Mouse (Mus musculus) splenic B cell, adult 2 months (primary cell): ENCODE results near the gene Hoxb7.

ENCODE experiments used
- DNase-seq: peaks from one replicate; pipeline ENCODE4 v3.0.0-alpha.2; 2011; ENCODE audit warnings: low read depth, low spot score
- H3K27me3 ChIP-seq: 2 replicates; pipeline ENCODE4 v1.6.1; 2012; ENCODE audit warnings: mild to moderate bottlenecking, low read length, moderate library complexity, mixed read lengths; ENCODE audit not compliant: control insufficient read depth, poor library complexity, insufficient read depth, severe bottlenecking
- H3K36me3 ChIP-seq: 2 replicates; pipeline ENCODE4 v1.6.1; 2012; ENCODE audit warnings: mild to moderate bottlenecking, low read length, moderate library complexity, mixed read lengths; ENCODE audit not compliant: control insufficient read depth, poor library complexity, insufficient read depth, severe bottlenecking

Hoxb7 gene

GRCm38 (mm10) chr11:96285771-96286738 lies at the start of gene Hoxb7:
Hoxb7 (plus strand) TSS chr11:96286623.
- Histone ChIP-seq H3K27me3 (peaks cover 6% of the 10 kb centered on the region), H3K36me3 (no peaks in the 10 kb centered on the region)
- DNase-seq: no peak

GRCm38 (mm10) chr11:96240211-96240610 lies 46.2 kb upstream of the Hoxb7 start:
- peak; percentile 51 for DNase-seq
- H3K27me3 ChIP-seq: no peaks in the 10 kb centered on the region
- H3K36me3 ChIP-seq: no peaks in the 10 kb centered on the region

DNA sequence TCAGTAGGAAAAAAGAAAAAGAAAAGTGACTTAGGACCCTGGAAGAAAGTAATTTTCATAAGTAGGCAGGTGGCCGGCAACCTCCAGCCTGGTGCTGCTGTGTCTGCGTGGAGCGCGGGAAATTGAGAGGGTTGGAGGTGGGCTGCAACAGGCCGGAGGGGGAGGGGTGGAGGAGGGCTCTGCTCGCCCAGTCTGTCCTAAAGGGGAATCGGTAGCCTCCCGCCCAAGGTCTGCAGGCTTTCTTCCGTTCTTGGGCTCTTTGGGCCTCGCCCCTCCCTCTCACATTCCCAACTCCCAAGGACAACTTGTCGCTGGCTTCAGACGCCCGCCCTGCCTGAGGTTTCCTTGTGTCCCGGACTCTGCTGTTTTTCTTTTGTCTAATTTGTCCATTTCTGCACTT lies 35.5 kb upstream of the Hoxb7 start:
- no peak for DNase-seq
- Histone ChIP-seq H3K27me3 (no peaks in the 10 kb centered on the region; the same call in none of the 2 replicates), H3K36me3 (no peaks in the 10 kb centered on the region)

DNA sequence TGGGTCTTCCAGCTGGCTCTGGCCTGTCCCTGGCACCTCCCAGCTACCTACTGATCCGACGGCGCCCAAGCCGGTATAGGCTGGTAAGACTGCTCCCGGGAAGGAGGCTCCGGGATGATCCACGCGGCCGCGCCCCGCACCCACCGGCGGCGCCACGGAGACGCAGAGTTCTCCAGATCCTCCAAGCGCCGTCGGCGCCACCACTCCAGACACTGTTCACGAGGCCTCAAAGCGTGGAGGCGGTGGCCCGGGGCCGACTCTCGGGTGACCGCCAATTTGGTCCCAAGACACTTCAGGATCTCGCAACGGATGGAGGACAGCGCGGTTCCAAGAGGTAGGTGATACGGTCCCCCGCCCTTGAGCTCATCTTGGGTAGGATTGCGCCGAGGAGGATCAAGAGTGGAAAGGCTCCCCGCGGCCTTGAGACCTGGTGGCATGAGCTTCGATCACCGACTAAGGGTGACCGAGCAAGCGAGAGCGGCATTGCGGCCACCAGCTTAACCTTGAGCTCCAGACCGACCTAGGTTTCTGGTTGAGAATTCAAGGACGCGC lies 34.9 kb upstream of the Hoxb7 start:
- no peaks in the 10 kb centered on the region; the same call in none of the 2 replicates for H3K27me3 ChIP-seq
- no peaks in the 10 kb centered on the region for H3K36me3 ChIP-seq
- DNase-seq: no peak

- DNase-seq: no peak
Observed at GRCm38 (mm10) chr11:96252541-96253120, 33.8 kb upstream of the Hoxb7 start.

GRCm38 (mm10) chr11:96254221-96254620 lies 32.2 kb upstream of the Hoxb7 start:
- DNase-seq: no peak
- H3K36me3 ChIP-seq: no peaks in the 10 kb centered on the region
- no peaks in the 10 kb centered on the region; the same call in none of the 2 replicates for H3K27me3 ChIP-seq

More at GRCm38 (mm10) chr11:96252541-96253120, 33.8 kb upstream of the Hoxb7 start:
- H3K27me3 ChIP-seq: no peaks in the 10 kb centered on the region; the same call in none of the 2 replicates
- no peaks in the 10 kb centered on the region for H3K36me3 ChIP-seq

DNA sequence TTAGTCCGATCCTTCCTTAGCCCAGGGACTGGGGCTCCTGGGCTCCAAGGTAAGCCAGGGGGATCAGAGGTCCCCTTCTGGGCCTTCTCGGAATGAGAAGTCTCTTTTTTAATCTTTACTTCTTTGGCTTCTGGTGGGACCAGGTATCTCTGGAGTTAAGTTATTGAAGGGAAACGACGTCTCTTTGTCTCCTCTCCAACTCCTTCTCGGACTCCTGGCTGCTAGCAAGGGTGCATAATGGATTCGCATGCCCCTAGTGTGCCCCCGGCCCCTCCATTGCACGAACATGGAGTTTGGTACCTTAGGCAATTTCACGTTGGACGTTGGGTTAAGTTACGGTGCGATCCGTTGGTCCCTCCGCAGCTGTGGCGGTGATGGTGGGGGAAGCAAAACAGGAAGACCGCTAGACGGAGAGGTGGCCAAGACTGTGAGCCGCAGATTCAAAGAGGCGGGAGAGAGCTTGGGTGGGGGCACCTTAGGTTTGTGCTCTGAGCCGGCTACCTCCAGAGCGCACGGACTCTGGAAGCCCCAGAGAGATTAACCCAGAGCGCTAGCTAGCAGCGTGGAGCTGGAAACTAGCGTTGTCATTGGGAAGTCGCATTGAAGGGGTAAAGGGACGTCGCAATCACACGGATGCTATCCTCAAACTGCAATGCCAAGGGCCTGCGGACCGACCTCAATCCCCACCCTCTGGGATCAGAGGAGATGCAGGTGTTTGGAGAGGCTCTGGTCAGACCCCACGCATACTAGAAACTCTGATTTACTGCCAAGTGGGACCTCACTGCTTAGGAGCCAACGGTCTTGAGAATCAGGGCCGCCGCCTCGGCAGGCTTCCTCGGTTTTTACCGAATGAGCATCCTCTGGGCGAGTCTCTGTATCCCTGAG lies 31.1 kb upstream of the Hoxb7 start:
- H3K36me3 ChIP-seq: no peaks in the 10 kb centered on the region
- DNase-seq: no peak
- no peaks in the 10 kb centered on the region; the same call in 1 of the 2 replicates for H3K27me3 ChIP-seq

DNA sequence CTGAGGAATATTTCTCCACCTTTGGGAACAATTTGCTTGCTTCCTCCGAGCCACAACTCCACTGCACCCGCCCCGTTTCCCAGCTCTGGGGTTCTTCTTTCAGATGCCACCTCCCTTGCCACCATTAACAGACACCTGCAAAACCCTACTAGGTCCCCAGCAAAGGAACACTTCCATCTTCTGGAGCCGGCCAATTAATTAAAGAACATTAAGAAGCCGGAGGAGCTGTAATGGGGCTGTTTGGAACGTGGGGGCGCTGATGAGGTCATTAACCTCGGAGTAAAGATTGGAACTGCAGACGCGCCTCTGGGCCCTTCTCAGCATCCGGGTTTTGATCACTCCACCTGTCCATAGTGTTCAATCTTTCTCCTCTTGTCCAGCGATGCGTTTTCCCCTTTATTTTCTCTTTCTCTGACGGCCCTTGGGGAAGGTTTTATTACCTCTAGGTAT lies 30.4 kb upstream of the Hoxb7 start:
- no peaks in the 10 kb centered on the region for H3K36me3 ChIP-seq
- no peak for DNase-seq
- no peaks in the 10 kb centered on the region; the same call in 1 of the 2 replicates for H3K27me3 ChIP-seq

DNA sequence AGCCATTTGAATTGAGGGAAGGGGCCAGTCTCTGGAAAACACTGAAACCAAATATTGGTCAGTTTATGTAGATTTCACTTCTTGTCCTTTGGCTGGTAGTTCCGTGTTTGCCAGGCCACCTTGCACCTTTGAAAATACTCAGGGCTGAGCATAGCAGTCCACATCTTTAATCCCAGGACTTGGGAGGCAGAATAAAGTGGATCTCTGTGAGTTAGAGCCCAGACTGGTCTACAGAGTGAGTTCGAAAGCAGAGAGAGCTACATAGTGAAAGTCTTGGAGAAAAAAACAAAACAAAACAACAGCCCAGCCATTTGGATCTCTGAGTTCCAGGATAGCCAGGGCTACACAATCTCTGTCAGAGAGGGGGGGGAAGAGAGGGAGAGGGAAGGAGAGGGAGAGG lies 29.3 kb upstream of the Hoxb7 start:
- H3K36me3 ChIP-seq: no peaks in the 10 kb centered on the region
- no peaks in the 10 kb centered on the region; the same call in 1 of the 2 replicates for H3K27me3 ChIP-seq
- DNase-seq: no peak

DNA sequence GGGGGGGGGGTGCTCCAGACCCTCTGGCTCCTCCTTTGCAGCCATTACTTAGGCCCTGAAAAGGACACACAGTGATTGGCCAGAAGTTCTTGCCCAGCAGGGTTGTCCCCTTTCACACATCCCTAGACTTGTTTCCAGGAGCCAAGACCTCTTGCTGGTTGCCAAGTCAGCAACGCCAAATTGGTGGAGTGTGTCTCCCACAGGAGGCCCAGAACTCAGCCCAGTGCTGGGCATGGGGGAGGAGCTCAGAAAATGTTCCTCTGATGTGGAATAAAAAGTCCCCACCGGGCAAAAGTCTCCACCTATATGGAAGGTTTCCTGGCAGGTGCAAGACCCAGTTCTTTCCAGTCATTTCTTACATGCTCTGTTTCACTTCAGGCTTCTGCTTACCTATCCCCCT lies 27.4 kb upstream of the Hoxb7 start:
- Histone ChIP-seq H3K27me3 (no peaks in the 10 kb centered on the region), H3K36me3 (no peaks in the 10 kb centered on the region)
- no peak for DNase-seq

DNA sequence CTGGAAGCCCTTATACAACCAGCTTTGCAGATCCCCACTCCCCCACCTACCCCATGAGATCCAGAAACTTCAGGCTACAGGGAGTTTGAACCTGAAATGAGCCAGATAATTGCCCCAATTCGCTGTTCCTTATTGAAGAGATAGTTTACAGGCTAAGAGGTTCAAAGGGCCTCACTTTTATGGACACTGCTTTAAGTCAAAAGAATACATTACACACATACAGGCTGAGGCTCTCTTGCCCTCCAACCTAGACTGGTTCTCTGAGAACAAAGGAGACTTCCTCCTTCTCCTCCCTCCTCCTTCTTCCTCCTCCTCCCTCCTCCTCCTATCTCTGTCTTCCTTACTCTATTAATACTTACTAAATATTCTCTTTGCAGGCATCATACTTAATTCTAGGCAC lies 26.9 kb upstream of the Hoxb7 start:
- no peaks in the 10 kb centered on the region for H3K27me3 ChIP-seq
- no peaks in the 10 kb centered on the region for H3K36me3 ChIP-seq
- DNase-seq: no peak

DNA sequence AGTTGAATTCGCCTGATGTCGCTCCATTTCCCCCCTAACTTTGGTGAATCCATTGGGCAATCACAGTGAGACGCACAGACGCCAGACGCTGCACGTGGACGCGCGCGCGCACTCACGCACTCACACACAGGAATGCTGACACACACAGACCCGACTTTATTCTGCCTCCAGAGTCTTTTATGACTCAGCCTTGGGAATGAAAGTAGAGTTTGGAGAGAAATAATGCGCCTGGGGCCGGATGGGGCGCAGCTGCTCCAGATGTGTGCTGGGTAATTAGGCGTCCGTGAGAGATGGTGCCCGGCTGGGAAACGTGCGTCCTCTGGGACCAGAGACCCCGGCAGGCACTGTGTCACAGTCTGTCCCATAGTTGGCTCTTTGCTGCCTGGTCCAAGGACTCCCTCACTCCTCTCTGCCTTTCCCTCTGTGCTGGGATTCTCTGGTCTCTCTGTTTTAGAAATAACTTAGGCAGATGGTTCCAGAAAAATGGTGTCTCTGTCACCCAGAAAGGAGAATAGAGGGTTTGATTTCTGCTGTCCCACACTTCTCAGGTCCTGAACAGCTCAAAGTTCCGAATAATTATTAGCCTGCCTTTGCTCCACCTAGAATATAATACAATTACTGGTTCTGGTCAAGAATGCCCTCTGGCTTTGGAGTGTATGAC lies 26.0 kb upstream of the Hoxb7 start:
- no peak for DNase-seq
- H3K36me3 ChIP-seq: no peaks in the 10 kb centered on the region
- no peaks in the 10 kb centered on the region; the same call in 1 of the 2 replicates for H3K27me3 ChIP-seq

DNA sequence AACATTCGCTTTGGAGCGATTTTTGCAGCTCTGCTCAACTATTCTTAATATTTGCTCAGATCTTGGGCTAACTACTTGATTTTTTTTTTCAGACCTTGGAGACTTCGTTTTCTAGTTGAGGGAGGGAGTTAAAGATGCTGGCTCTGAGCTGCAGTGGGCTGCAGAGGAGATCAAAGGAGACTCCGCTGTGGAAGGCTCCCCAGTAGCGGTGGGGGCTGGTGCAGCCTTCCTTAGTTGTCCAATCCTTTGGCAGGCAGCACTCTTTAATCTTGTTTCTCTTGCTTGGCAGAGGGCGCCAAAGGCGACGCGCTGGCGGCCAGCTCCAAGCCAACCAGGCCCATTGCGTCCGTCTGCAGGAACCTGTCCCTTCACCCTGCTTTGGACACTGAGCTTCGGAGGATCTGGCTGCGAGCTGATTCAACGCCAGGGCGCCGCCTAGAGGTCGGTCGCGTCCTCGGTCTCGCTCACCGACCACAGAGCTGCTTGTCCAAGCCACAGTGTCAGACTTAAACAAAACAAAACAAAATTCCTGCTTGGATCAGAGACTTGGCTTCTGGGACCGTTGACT lies 25.0 kb upstream of the Hoxb7 start:
- H3K27me3 ChIP-seq: peaks cover 1% of the 10 kb centered on the region; the same call in 1 of the 2 replicates
- H3K36me3 ChIP-seq: no peaks in the 10 kb centered on the region
- DNase-seq: peak; percentile 48
